Mouse (Mus musculus): Measurements from ENCODE around the gene Timeless.
A peak's percentile ranks its signal among the peaks of the same experiment; 100 is the strongest.
"Not testable (repeated sequence)": the region's sequence is repeated elsewhere in the genome, so short reads cannot be mapped to it uniquely, and the experiment has no call there.

The Timeless gene

GRCm38 (mm10) chr10:128255925-128256324 is 24.1 kb downstream of the Timeless start:
- no peak for DNase-seq (ENCODE audit: low read depth, low spot score)

GRCm38 (mm10) chr10:128256328-128256727 is 24.5 kb downstream of the Timeless start:
- no peak for DNase-seq (ENCODE audit: low read depth, low spot score)

GRCm38 (mm10) chr10:128258953-128259352 is 27.1 kb downstream of the Timeless start:
- no peak for DNase-seq (ENCODE audit: low read depth, low spot score)

DNA sequence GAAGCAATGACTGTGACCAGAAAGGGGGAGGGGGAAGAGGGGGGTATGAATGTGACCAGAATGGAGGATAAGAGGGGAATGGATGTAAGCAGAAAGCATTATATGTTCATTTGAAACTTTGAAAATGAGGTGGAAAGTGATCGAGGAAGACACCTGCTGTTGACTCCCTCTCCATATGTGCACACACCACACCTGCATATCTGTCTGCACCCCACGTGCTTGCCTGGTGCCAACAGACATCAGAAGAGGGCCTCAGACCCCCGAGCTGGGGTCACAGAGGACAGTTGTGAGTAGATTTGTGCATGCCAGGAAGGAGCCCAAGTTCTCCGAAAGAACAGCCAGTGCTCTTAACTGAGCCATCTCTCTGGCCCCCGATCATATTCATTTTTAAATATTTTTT is 28.1 kb downstream of the Timeless start:
- no peak for DNase-seq (ENCODE audit: low read depth, low spot score)

GRCm38 (mm10) chr10:128260376-128260775 is 28.5 kb downstream of the Timeless start:
- DNase-seq (ENCODE audit: low read depth, low spot score) = not testable (repeated sequence)

- no peak for DNase-seq (ENCODE audit: low read depth, low spot score)
Measured at GRCm38 (mm10) chr10:128262300-128262699, 30.4 kb downstream of the Timeless start.

GRCm38 (mm10) chr10:128263393-128264310 is 31.8 kb downstream of the Timeless start:
- no peak for DNase-seq (ENCODE audit: low read depth, low spot score)

GRCm38 (mm10) chr10:128268371-128268770 is 36.5 kb downstream of the Timeless start, which contains the start of gene Apof:
Gene Apof, plus strand, starts transcription at chr10:128268671.
- no peak for DNase-seq (ENCODE audit: low read depth, low spot score)

DNA sequence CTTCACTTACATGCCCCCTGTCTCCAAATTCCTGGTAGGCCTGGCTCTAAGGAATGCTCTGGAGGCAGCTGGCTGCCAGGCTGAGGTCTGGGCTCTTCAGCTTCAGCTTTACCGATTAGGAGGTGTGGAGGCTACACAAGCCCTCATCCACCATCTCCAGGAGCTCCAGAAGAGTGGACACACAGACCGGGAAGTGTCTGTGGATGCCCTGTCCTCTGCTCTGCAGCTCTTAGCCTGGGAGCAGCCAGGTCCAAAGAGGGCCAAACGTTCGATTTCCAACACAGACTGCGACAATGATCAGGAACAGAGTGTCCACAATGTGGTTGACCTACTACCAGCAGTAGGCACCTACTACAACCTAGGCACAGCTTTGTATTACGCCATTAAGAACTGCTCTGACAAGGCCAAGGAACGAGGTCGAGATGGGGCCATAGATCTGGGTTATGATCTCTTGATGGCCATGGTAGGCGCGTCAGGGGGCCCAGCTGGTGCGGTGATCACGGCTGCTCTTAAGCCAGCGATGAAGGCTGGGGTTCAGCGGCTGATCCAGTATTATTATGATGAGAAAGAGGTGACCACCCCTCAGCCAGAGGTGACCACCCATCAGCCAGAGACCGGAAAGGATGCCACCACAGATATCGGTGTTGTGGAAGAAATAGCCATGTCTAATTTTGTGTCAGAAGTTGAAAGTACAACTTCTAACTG is 37.5 kb downstream of the Timeless start:
- DNase-seq (ENCODE audit: low read depth, low spot score) = no peak

GRCm38 (mm10) chr10:128270287-128270841 is 38.5 kb downstream of the Timeless start, which contains the start of gene Stat2:
Gene Stat2, plus strand, starts transcription at chr10:128270559.
- peak; percentile 89 for DNase-seq (ENCODE audit: low read depth, low spot score)

GRCm38 (mm10) chr10:128270866-128271265 is 39.0 kb downstream of the Timeless start:
- DNase-seq (ENCODE audit: low read depth, low spot score) = no peak

DNA sequence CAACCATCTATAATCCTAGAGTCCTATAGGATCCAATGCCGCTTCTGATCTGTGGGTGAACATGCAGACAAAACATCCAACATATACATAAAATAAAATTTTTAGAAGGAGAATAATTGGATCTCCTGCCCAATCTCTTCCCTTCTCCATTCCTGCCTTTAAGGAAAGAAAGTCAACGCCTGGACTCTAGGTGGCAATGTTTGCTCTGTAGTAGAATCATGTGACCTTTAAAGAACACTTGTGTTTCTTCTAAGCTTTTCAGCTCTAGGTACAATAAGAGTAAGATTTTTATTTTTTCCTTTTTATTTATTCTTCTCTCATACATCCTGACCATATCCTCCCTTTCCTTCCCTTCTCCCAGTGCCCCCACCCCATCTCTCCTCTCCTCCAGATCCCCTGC is 40.0 kb downstream of the Timeless start:
- no peak for DNase-seq (ENCODE audit: low read depth, low spot score)

DNA sequence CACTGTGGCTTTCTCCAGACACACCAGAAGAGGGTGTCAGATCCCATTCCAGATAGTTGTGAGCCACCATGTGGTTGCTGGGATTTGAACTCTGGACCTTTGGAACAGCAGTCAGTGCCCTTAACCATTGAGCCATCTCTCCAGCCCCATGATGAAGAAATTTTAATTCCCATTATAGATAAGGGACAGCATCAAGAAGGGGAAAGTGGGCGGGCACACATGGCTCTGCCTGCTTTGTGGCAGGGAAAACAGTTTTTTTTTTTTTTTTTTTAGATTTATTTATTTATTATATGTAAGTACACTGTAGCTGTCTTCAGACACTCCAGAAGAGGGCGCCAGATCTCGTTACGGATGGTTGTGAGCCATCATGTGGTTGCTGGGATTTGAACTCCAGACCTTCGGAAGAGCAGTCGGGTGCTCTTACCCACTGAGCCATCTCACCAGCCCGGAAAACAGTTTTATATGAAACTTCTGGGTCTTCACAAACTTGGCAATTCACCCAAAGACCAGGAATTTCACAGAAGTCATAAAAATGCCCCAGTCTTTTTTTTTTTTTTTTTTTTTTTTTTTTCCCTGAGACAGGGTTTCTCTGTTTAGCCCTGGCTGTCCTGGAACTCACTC is 41.1 kb downstream of the Timeless start:
- DNase-seq (ENCODE audit: low read depth, low spot score) = not testable (repeated sequence)

DNA sequence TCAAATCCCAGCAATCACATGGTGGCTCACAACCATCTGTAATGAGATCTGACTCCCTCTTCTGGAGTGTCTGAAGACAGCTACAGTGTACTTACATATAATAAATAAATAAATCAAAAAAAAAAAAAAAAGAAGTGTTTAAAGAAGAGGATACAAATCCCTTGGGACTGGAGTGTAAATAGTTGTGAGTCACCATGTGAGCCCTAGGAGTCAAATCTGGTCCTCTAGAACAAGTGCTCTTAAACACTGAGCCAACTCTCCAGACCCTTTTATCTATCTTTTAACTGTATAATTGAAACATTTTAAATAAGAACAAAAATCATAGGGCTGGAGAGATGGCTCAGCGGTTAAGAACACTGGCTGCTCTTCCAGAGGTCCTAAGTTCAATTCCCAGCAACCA is 43.5 kb downstream of the Timeless start:
- DNase-seq (ENCODE audit: low read depth, low spot score) = not testable (repeated sequence)

DNA sequence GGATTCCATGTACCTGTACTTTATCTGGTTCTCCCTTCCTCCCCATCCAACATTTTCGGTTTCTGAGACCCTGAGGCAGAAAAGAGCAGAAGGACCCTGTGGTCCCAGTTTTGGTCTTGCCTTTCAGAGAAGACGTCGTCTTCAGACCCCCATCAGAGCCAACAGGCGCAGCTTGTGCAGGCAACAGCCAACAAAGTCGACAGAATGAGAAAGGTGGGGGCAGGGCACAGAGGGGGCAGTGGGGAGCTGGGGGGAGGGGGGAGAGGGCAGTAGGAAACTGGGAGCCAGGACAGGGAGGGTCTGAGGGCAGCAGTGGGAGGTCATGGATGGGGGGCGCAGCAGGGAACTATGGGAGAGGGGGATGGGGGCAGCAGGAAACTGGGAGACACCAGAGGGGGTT is 46.3 kb downstream of the Timeless start:
- DNase-seq (ENCODE audit: low read depth, low spot score) = no peak

GRCm38 (mm10) chr10:128280943-128281342 is 49.1 kb downstream of the Timeless start:
- no peak for DNase-seq (ENCODE audit: low read depth, low spot score)

- no peak for DNase-seq (ENCODE audit: low read depth, low spot score)
Measured at GRCm38 (mm10) chr10:128281682-128282081, 49.8 kb downstream of the Timeless start.

DNA sequence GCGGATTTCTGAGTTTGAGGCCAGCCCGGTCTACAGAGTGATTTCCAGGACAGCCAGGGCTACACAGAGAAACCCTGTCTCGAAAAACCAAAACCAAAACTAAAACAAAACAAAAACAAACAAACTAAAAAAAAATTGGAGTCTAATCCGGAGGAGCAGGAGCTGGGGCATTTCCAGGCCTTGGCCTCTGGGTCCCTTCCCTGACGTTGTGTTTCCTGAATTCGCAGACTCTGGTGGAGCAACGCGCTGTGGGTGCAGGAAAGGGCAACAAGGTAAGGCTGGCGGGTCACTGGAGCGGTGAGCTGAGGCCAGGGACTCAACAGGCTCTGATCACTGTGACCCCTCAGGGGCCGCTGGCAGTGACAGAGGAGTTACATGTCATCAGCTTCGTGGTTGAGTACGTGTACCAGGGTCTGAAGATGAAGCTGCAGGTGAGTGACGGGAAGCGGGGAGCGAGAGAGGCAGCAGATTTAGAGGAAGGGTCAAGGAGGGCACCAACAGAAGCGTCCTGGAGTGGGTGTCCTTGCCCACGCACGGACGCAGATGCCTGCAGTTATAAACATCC is 51.1 kb downstream of the Timeless start:
- DNase-seq (ENCODE audit: low read depth, low spot score) = no peak

DNA sequence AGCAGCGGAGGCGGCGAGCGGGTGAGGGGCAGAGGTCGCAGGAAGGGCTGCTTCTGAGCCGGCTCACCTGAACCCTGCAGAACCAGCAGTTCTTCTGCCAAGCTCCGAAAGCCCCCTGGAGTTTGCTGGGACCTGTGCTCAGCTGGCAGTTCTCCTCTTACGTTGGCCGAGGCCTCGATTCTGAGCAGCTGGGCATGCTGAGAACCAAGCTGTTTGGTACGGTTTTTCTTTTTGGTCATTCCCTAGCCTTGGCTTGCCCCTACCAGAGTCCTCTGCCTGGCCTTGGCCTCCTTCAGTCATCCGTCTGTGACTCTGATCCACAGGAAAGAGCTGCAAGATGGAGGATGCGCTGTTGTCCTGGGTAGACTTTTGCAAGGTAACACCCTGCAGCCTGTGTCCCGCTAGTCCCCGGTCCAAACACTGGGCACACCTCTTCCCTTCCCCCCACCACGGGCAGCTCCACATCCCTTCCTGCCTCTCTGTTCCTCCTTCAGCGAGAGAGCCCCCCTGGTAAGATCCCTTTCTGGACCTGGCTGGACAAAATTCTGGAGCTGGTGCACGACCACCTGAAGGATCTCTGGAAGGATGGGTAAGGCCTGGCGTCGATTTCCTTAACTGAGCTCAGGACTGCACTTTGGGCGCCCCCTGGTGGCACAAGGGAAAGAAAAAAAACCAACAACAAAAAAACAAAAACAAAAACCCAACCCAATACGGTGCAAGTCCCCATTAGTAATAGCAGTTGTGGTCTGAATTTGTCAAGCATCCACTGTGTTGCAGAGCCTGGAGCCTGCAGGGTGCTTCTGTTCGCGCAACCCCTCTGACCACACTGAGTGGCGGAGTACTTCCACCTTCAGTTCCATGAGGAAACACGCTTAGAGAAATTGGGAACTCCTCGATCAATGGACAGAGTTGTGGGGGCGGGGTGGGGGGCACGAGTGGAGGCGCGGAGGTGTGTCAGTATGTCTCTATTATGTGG is 52.0 kb downstream of the Timeless start:
- DNase-seq (ENCODE audit: low read depth, low spot score) = peak; percentile 39

DNA sequence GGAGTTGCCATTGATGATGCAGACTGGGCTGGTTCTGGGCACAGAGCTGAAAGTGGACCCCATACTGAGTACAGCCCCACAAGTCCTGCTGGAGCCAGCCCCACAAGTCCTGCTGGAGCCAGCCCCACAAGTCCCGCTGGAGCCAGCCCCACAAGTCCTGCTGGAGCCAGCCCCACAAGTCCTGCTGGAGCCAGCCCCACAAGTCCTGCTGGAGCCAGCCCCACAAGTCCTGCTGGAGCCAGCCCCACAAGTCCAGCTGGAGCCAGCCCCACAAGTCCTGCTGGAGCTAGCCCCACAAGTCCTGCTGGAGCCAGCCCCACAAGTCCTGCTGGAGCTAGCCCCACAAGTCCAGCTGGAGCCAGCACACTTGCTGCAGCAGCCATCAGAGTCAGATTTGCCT is 58.7 kb downstream of the Timeless start:
- DNase-seq (ENCODE audit: low read depth, low spot score) = not testable (repeated sequence)
